Mouse (Mus musculus): ENCODE results near the gene Clec11a. TPM values are rescaled to one million over a fixed set of nuclear protein-coding genes. Genes with fewer than 3 reads are reported as not detected.

The Clec11a gene
- polyA plus RNA-seq, 1 experiment from 2014 or later = 3.4 TPM

- WGBS = 95% methylated on average over 2 of the region's 2 CpGs
Measured at GRCm38 (mm10) chr7:44269397-44269796, 37.3 kb downstream of the Clec11a start.

DNA sequence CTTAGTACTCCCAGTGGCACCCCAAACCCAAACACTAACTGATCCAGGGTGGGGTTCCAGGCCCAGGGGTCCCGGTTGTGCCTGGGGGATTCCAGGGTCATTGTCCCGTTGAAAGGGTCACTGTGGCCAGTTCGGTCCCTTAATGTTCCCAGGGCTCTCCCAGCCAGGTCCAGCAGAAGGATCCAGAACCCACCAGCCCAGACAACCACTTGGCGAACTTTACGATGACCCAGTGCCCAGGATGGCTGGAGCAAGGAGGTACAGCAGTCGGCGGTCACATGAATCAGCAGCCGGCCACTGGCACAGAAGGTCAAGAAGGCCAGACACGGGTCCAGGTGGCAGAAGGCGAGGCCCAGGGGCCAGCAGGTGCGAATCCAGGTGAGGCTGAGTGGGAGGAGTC, 38.6 kb downstream of the Clec11a start:
- WGBS = 83% methylated on average over 11 of the region's 11 CpGs
- H3K36me3 ChIP-seq = no peaks in the 10 kb centered on the region
- no peak for ATAC-seq (ENCODE audit: low FRiP score)
- H3K9ac ChIP-seq = 0 out of 2 replicates have a peak overlapping the region, but pooled peaks have one; percentile 19
- H3K4me2 ChIP-seq = no peak overlapping the region
- no peak overlapping the region for H3K4me3 ChIP-seq
- H3K9me3 ChIP-seq = no peaks in the 10 kb centered on the region
- peaks cover 4% of the 10 kb centered on the region for H3K4me1 ChIP-seq (replicated peaks)
- peaks cover 44% of the 10 kb centered on the region for H3K27me3 ChIP-seq
- H3K27ac ChIP-seq = no peak overlapping the region

More at GRCm38 (mm10) chr7:44269397-44269796, 37.3 kb downstream of the Clec11a start:
- Histone ChIP-seq H3K4me1 (replicated peaks) (no peaks in the 10 kb centered on the region), H3K27me3 (peaks cover 52% of the 10 kb centered on the region), H3K4me2 (no peak overlapping the region), H3K27ac (no peak overlapping the region), H3K9me3 (no peaks in the 10 kb centered on the region), H3K36me3 (no peaks in the 10 kb centered on the region), H3K9ac (no peak overlapping the region), H3K4me3 (no peak overlapping the region)
- no peak for ATAC-seq (ENCODE audit: low FRiP score)

DNA sequence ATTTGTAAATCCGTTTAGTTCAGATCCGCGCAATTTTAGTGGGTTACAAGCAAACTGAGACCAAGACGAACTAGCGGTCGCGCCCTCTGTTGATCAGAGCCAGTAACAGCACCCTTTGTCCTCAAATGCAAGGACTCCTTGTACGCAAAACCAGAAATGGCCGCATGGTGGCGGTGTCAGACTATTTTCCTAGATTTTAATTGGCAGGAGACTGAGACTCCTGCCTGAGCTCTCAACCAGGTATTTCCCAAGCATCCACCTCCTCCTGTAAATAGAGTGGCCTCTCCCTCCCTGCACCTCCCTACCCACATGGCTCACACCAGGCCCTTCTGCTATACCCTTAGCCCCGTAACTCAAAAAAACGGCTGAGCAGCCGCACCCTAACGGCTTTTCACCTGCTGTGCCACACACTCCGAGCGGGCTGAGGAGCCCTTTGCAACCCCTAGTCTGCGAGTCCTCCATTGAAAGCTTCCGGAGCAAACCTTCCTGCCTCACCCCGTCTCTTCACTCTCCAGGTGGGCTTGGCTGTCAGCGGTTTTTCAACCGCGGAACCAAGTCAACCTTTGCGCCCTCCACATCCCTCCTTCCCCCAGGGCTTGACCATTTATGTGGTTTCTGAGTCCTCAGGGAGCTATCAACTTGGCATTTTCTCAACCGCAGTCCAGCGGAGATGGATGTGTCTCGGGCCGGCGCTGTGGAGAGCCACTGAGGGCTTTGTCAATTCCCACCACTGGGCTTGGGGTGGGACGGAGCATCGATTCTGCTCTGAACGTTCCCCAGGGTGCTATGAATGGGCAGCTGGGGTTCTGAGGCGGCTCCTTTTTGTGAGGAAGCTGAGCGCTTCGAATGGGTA, 43.7 kb downstream of the Clec11a start:
- Histone ChIP-seq H3K9me3 (no peaks in the 10 kb centered on the region), H3K27me3 (peaks cover 36% of the 10 kb centered on the region), H3K4me3 (peak overlapping the region; percentile 37), H3K9ac (peak overlapping the region; percentile 71), H3K4me2 (peak overlapping the region; percentile 65), H3K4me1 (replicated peaks) (peaks cover 6% of the 10 kb centered on the region), H3K36me3 (no peaks in the 10 kb centered on the region), H3K27ac (peak overlapping the region; percentile 86)
- WGBS = 1% methylated on average over 34 of the region's 34 CpGs
- ATAC-seq (ENCODE audit: low FRiP score) = peak; percentile 88

DNA sequence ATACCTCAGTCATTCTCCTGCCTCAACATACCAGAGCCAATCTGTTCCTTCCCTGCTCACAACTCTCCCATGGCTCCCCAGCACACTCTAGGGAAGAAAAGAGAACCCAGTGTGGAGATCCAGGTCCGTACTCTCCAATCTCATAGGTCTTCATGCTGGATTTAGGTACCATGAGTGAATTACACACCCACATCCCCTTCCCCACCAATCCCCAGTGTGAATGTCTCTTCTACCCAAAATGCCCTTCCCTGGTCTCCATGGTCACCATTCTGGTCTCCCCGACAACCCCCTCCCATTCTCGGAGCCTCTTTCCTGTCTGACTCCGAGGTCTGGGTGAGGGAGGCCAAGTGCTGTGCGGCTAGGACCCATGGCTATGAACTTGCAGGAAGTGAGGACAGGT, 45.6 kb downstream of the Clec11a start, which contains the start of gene Gm15517:
Gene Gm15517 (plus strand): TSS at position 301 of the 400 bp plus-strand sequence.
- no peak for ATAC-seq (ENCODE audit: low FRiP score)
- Histone ChIP-seq H3K27me3 (peaks cover 23% of the 10 kb centered on the region), H3K4me2 (no peak within 1 kb of the TSS), H3K4me1 (replicated peaks) (peaks cover 6% of the 10 kb centered on the region), H3K9me3 (no peaks in the 10 kb centered on the region), H3K36me3 (no peaks in the 10 kb centered on the region), H3K9ac (0 out of 2 replicates have a peak within 1 kb of the TSS, but pooled peaks have one; percentile 39), H3K4me3 (no peak within 1 kb of the TSS), H3K27ac (no peak within 1 kb of the TSS)
- WGBS = 53% methylated on average over 5 of the region's 5 CpGs

- Histone ChIP-seq H3K4me3 (no peak overlapping the region), H3K36me3 (no peaks in the 10 kb centered on the region; the same call in 1 of the 2 replicates), H3K27ac (no peak overlapping the region), H3K4me2 (no peak overlapping the region), H3K9me3 (no peaks in the 10 kb centered on the region), H3K27me3 (peaks cover 23% of the 10 kb centered on the region), H3K4me1 (replicated peaks) (peaks cover 6% of the 10 kb centered on the region), H3K9ac (no peak overlapping the region)
- WGBS = 76% methylated on average over 6 of the region's 6 CpGs
- no peak for ATAC-seq (ENCODE audit: low FRiP score)
Measured at GRCm38 (mm10) chr7:44260410-44260809, 46.3 kb downstream of the Clec11a start.

- Histone ChIP-seq H3K4me2 (no peak within 1 kb of the TSS), H3K9me3 (no peaks in the 10 kb centered on the region), H3K4me3 (no peak within 1 kb of the TSS), H3K36me3 (peaks cover 24% of the 10 kb centered on the region), H3K9ac (no peak within 1 kb of the TSS), H3K27ac (no peak within 1 kb of the TSS), H3K27me3 (peaks cover 13% of the 10 kb centered on the region), H3K4me1 (replicated peaks) (0 out of 2 replicates have a peak, but pooled peaks cover 9% of the 10 kb centered on the region)
- ATAC-seq (ENCODE audit: low FRiP score) = no peak
- 84% methylated on average over 4 of the region's 4 CpGs for WGBS
Measured at GRCm38 (mm10) chr7:44257278-44257677, 49.4 kb downstream of the Clec11a start, which contains the start of gene Acp4. Gene Acp4 (minus strand): TSS chr7:44257378.

- 83% methylated on average over 6 of the region's 6 CpGs for WGBS
- no peaks in the 10 kb centered on the region for H3K27me3 ChIP-seq
Measured at GRCm38 (mm10) chr7:44254930-44255329, 51.8 kb downstream of the Clec11a start.

DNA sequence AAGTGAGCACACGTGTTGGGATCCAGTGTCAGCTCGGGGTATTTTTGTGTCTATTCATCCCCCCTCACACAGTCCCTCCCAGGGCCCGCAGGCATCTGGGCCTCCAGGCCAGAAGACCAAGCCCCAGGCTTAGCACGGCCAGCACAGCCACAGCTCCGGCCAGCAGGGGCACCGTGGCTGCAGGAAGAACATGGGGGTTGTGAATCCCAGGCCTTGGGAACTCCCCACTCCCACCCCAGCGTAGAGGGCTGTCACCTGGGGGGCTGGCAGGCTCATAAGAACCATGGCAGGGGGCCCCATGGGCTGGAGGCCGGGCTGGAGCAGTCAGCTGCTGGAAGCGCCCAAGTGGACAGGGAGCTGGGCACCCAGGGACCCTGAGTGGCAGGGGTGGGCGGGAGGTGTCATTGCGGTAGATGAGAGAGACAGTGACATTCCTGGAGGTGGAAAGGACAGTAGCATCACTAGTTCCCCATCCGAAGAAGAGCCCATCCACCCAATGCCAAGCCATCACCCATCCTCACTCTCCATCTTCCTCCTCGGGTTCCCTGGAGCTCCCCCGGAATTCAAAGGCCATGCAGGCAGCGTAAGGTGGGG, 53.6 kb downstream of the Clec11a start:
- peaks cover 60% of the 10 kb centered on the region for H3K36me3 ChIP-seq
- H3K4me3 ChIP-seq = no peak overlapping the region
- WGBS = 76% methylated on average over 15 of the region's 15 CpGs
- no peak overlapping the region; the same call in 1 of the 2 replicates for H3K27ac ChIP-seq
- H3K9ac ChIP-seq = no peak overlapping the region; the same call in 1 of the 2 replicates
- H3K4me2 ChIP-seq = no peak overlapping the region
- no peaks in the 10 kb centered on the region for H3K27me3 ChIP-seq
- peaks cover 31% of the 10 kb centered on the region for H3K4me1 ChIP-seq (replicated peaks)
- no peak for ATAC-seq (ENCODE audit: low FRiP score)
- H3K9me3 ChIP-seq = no peaks in the 10 kb centered on the region

More at GRCm38 (mm10) chr7:44254930-44255329, 51.8 kb downstream of the Clec11a start:
- Histone ChIP-seq H3K27ac (no peak overlapping the region), H3K36me3 (peaks cover 43% of the 10 kb centered on the region), H3K4me3 (no peak overlapping the region), H3K9ac (no peak overlapping the region), H3K9me3 (no peaks in the 10 kb centered on the region), H3K4me2 (no peak overlapping the region), H3K4me1 (replicated peaks) (peaks cover 13% of the 10 kb centered on the region; the same call in 1 of the 2 replicates)
- ATAC-seq (ENCODE audit: low FRiP score) = no peak

Other genes starting within 250 kb of the Clec11a start
- not detected in 2 replicates for gene Klk1b21, start 204.6 kb downstream of the Clec11a start, polyA plus RNA-seq (2015; fragmentation: Nextera tagmentation; extraction: Ambion mirVana)
- not detected in 2 replicates for gene Klk1b22, start 194.2 kb downstream of the Clec11a start, polyA plus RNA-seq (2015; fragmentation: Nextera tagmentation; extraction: Ambion mirVana)
- gene Klk1b16, start 170.1 kb downstream of the Clec11a start, polyA plus RNA-seq (2015; fragmentation: Nextera tagmentation; extraction: Ambion mirVana) = not detected in 2 replicates
- gene Klk1b24, start 118.7 kb downstream of the Clec11a start, polyA plus RNA-seq (2015; fragmentation: Nextera tagmentation; extraction: Ambion mirVana) = not detected in 2 replicates
- not detected in 2 replicates for gene Klk1b3, start 108.7 kb downstream of the Clec11a start, polyA plus RNA-seq (2015; fragmentation: Nextera tagmentation; extraction: Ambion mirVana)
- not detected in 2 replicates for gene Klk1b4, start 99.5 kb downstream of the Clec11a start, polyA plus RNA-seq (2015; fragmentation: Nextera tagmentation; extraction: Ambion mirVana)
- gene Klk1b5, start 91.0 kb downstream of the Clec11a start, polyA plus RNA-seq (2015; fragmentation: Nextera tagmentation; extraction: Ambion mirVana) = not detected in 2 replicates
- not detected in 2 replicates for gene Klk1, start 81.5 kb downstream of the Clec11a start, polyA plus RNA-seq (2015; fragmentation: Nextera tagmentation; extraction: Ambion mirVana)
- not detected in 2 replicates for gene Gm36864, start 70.7 kb downstream of the Clec11a start, polyA plus RNA-seq (2015; fragmentation: Nextera tagmentation; extraction: Ambion mirVana)
- 1.5 and 1.7 TPM in 2 replicates for gene 1700028J19Rik, start 60.2 kb downstream of the Clec11a start, polyA plus RNA-seq (2015; fragmentation: Nextera tagmentation; extraction: Ambion mirVana)
- gene 2410002F23Rik, start 60.2 kb downstream of the Clec11a start, polyA plus RNA-seq (2015; fragmentation: Nextera tagmentation; extraction: Ambion mirVana) = 206 and 226 TPM in 2 replicates
- 0.10 TPM in 1 of 2 replicates, not detected in the other for gene Acp4, start 49.5 kb downstream of the Clec11a start, polyA plus RNA-seq (2015; fragmentation: Nextera tagmentation; extraction: Ambion mirVana)
- gene Gm15517, start 45.5 kb downstream of the Clec11a start, polyA plus RNA-seq (2015; fragmentation: Nextera tagmentation; extraction: Ambion mirVana) = not detected in 2 replicates
- 31.7 and 32.6 TPM in 2 replicates for gene Shank1, start 3.4 kb upstream of the Clec11a start, polyA plus RNA-seq (2015; fragmentation: Nextera tagmentation; extraction: Ambion mirVana)
- gene Syt3, start 77.2 kb upstream of the Clec11a start, polyA plus RNA-seq (2015; fragmentation: Nextera tagmentation; extraction: Ambion mirVana) = 26.1 and 27.7 TPM in 2 replicates
- gene 1700008O03Rik, start 78.9 kb upstream of the Clec11a start, polyA plus RNA-seq (2015; fragmentation: Nextera tagmentation; extraction: Ambion mirVana) = 1.8 and 2.4 TPM in 2 replicates
- 14.6 and 15.6 TPM in 2 replicates for gene Lrrc4b, start 122.1 kb upstream of the Clec11a start, polyA plus RNA-seq (2015; fragmentation: Nextera tagmentation; extraction: Ambion mirVana)
- 5.6 and 6.5 TPM in 2 replicates for gene Aspdh, start 158.5 kb upstream of the Clec11a start, polyA plus RNA-seq (2015; fragmentation: Nextera tagmentation; extraction: Ambion mirVana)
- gene Josd2, start 161.1 kb upstream of the Clec11a start, polyA plus RNA-seq (2015; fragmentation: Nextera tagmentation; extraction: Ambion mirVana) = 45.8 and 46.2 TPM in 2 replicates
- 121 and 126 TPM in 2 replicates for gene Emc10, start 189.6 kb upstream of the Clec11a start, polyA plus RNA-seq (2015; fragmentation: Nextera tagmentation; extraction: Ambion mirVana)
- 32.2 and 37.4 TPM in 2 replicates for gene Fam71e1, start 189.7 kb upstream of the Clec11a start, polyA plus RNA-seq (2015; fragmentation: Nextera tagmentation; extraction: Ambion mirVana)
- gene Mybpc2, start 217.8 kb upstream of the Clec11a start, polyA plus RNA-seq (2015; fragmentation: Nextera tagmentation; extraction: Ambion mirVana) = 0.08 and 0.18 TPM in 2 replicates
- gene Spib, start 225.2 kb upstream of the Clec11a start, polyA plus RNA-seq (2015; fragmentation: Nextera tagmentation; extraction: Ambion mirVana) = not detected in 2 replicates
- 24.4 and 28.8 TPM in 2 replicates for gene Pold1, start 241.9 kb upstream of the Clec11a start, polyA plus RNA-seq (2015; fragmentation: Nextera tagmentation; extraction: Ambion mirVana)
- gene Nr1h2, start 247.0 kb upstream of the Clec11a start, polyA plus RNA-seq (2015; fragmentation: Nextera tagmentation; extraction: Ambion mirVana) = 69.8 and 70.9 TPM in 2 replicates

Measured in hindbrain, embryonic 13.5 days (tissue).